Mouse (Mus musculus): ENCODE results near the gene Olfr130.

- no peak for TF ChIP-seq EP300 (IDR thresholded peaks at IDR 0.05; ENCODE audit: low read depth)
- TF ChIP-seq CTCF (IDR thresholded peaks at IDR 0.05; ENCODE audit: low read depth), result no peak
These were observed 47.4 kb upstream of the Olfr130 start for GRCm38 (mm10) chr17:38016341-38016740.
